Mouse (Mus musculus): ENCODE data around the gene Gpr62.

DNA sequence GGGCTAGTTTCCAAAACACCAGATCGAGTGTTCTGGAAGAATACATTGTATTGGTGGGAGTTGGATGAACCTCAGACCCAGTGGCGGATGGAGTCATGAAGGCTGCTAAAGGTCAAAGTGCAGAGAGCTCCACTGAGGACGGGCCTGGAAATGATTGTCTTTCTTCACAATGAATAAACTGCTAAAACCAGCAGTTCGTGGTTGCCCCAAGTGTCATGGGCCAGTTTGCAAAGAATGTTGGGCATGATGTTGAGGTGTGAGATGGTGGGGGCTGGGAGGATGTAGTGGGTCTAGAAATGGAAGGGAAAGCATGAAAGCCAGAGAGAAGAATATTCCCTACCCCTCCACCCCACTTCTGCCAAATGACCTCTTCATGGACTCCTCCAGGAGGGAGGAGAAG, 20.9 kb downstream of the Gpr62 start:
- TF ChIP-seq CTCF (IDR thresholded peaks at IDR 0.05; ENCODE audit: control insufficient read depth, insufficient read depth, low read length) = no peak
- TF ChIP-seq POLR2A (IDR thresholded peaks at IDR 0.05; ENCODE audit: borderline replicate concordance, control insufficient read depth, low read depth, low read length) = no peak
